ENCODE assay signal across 10 mouse cellular contexts in the genomic region with DNA sequence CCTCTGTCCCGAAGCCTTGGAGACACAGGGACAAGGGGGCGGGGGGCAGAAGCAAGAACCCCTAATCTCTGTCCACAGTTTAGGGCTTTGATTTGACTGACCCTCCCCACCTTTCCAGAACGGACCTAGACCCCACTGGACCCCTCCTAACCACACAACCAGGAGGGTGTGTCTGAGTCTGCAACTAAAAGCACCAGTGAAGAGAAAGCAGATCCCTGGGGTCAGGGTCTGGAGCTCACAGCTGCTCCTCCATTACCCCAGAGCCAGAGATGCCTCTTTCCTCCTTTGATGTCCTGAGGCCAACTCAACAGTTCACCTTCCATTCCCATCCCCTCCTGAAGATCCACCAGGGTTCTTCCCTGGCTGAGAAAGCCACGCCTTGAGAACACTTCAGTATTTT. TPM values are rescaled to one million over a fixed set of nuclear protein-coding genes. Genes with fewer than 3 reads are reported as not detected.
DNase-seq lines count a peak whose midpoint lies in the region; ATAC-seq and TF ChIP-seq lines count a peak whose summit lies in the region.
"Had no signal": no experiment of that assay in that cellular context is flagged by ENCODE, and none has a peak within 500 bp of the region (broad histone marks: within the 10 kb centered on the region; RNA-seq: fewer than 3 reads in every experiment).

No protein-coding gene starts in this region.

- H3K4me3 ChIP-seq in heart, adult 2 months: peak overlapping the region; percentile 77
- H3K4me3 ChIP-seq in ES-E14 (ENCODE audit: insufficient read depth in 1 of 2, low read depth in 1 of 2, low read length in 2 of 2, poor library complexity in 1 of 2, severe bottlenecking in 1 of 2): peak overlapping the region; percentile 91 to 97
- peak overlapping the region; percentile 97 for H3K4me3 ChIP-seq in hindbrain, embryonic 10.5 days

- H3K27ac ChIP-seq in heart, adult 2 months: peak overlapping the region; percentile 86; the same call in 1 of the 2 replicates
- H3K27ac ChIP-seq in ES-E14 (ENCODE audit: insufficient read depth, low read depth, low read length, poor library complexity, severe bottlenecking): no peak overlapping the region
- H3K27ac ChIP-seq in hindbrain, embryonic 10.5 days: peak overlapping the region; percentile 98

- no peaks in the 10 kb centered on the region for H3K27me3 ChIP-seq in heart, adult 2 months (ENCODE audit: control insufficient read depth, insufficient read depth, low read length)
- no peaks in the 10 kb centered on the region for H3K27me3 ChIP-seq in hindbrain, embryonic 10.5 days (ENCODE audit: insufficient read depth, poor library complexity, severe bottlenecking)

- H3K4me1 ChIP-seq in heart, adult 2 months (ENCODE audit: control insufficient read depth, insufficient read depth, low read length): peaks cover 12% of the 10 kb centered on the region
- peaks cover 0 to 16% of the 10 kb centered on the region in 2 experiments; a peak in 2 of 4 replicates for H3K4me1 ChIP-seq in ES-E14 (ENCODE audit: control insufficient read depth in 2 of 2, insufficient read depth in 2 of 2, low read length in 2 of 2, poor library complexity in 1 of 2)
- H3K4me1 ChIP-seq in hindbrain, embryonic 10.5 days (replicated peaks): peaks cover 49% of the 10 kb centered on the region

- 0 out of 2 replicates have a peak, but pooled peaks have one; percentile 6 for ATAC-seq in megakaryocyte-erythroid progenitor cell, adult 5-6 weeks (replicated peaks; ENCODE audit: low FRiP score, low TSS enrichment, poor library complexity, severe bottlenecking)

- H3K79me2 ChIP-seq in heart, adult 2 months (replicated peaks; ENCODE audit: control insufficient read depth, insufficient read depth, low read length): peaks cover 5% of the 10 kb centered on the region; the same call in 1 of the 2 replicates

- no peak for TF ChIP-seq POLR2A in heart, adult 2 months (IDR thresholded peaks at IDR 0.05; ENCODE audit: insufficient read depth, low read depth, low read length)

- no peak for TF ChIP-seq CTCF in heart, adult 2 months (IDR thresholded peaks at IDR 0.05)

- intact Hi-C loops in heart, adult 2 months (cut with DNase I): no loop called here

- 42% methylated on average over 4 of the region's 4 CpGs for WGBS in heart, adult 2 months
- 48% methylated on average over 4 of the region's 4 CpGs for WGBS in hindbrain, embryonic 10.5 days

- TF ChIP-seq EP300 in heart, adult 2 months (IDR thresholded peaks at IDR 0.05; ENCODE audit: insufficient read depth, low read depth, low read length): no peak

- in situ Hi-C loops in ES-E14 (cut with MboI; ENCODE audit: low sequenced_read_pairs in 2 of 2, unreplicated experiment in 2 of 2): no loop called here

- H3K9me3 ChIP-seq in ES-E14 (ENCODE audit: control insufficient read depth, insufficient read depth, low read depth, low read length): no peaks in the 10 kb centered on the region
- H3K9me3 ChIP-seq in hindbrain, embryonic 10.5 days: no peaks in the 10 kb centered on the region

- no peaks in the 10 kb centered on the region for H3K36me3 ChIP-seq in heart, adult 2 months (ENCODE audit: control insufficient read depth, insufficient read depth, low read length)
- no peaks in the 10 kb centered on the region; the same call in 1 of the 2 replicates for H3K36me3 ChIP-seq in ES-E14 (ENCODE audit: control insufficient read depth, insufficient read depth, low read length, poor library complexity, severe bottlenecking)
- 0 out of 2 replicates have a peak, but pooled peaks cover 15% of the 10 kb centered on the region for H3K36me3 ChIP-seq in hindbrain, embryonic 10.5 days

- H3K9ac ChIP-seq in heart, adult 2 months (ENCODE audit: low read depth, low read length): peak overlapping the region; percentile 98
- peak overlapping the region; percentile 95; the same call in 1 of the 2 replicates for H3K9ac ChIP-seq in ES-E14 (ENCODE audit: insufficient read depth, low read depth, low read length, poor library complexity, severe bottlenecking)

- no peak for DNase-seq in heart, adult 2 months
- DNase-seq in heart, adult 18-20 months: no peak
- no peak for DNase-seq in ES-E14 (ENCODE audit: low read depth, low spot score)
- peak; percentile 22 for DNase-seq in hindbrain, embryonic 10.5 days (ENCODE audit: low spot score)
- DNase-seq in right cerebral cortex, adult 18-20 months: no peak
- DNase-seq in adrenal gland, adult 8-10 months: no peak
- no peak for DNase-seq in thymus, postnatal 4 days

TF ChIP-seq in ES-E14, 5 proteins besides CTCF, POLR2A, EP300 and RAD21:
- no peak for TF ChIP-seq ZNF384 (IDR thresholded peaks at IDR 0.05; ENCODE audit: low read depth, low read length)
- no peak for TF ChIP-seq CHD2 (IDR thresholded peaks at IDR 0.05; ENCODE audit: low read depth, low read length)
- no peak for TF ChIP-seq MAFK (IDR thresholded peaks at IDR 0.05; ENCODE audit: insufficient read depth, low read depth, low read length)
- no peak for TF ChIP-seq ZC3H11A (IDR thresholded peaks at IDR 0.05; ENCODE audit: borderline replicate concordance, low read depth, low read length)
- no peak for TF ChIP-seq HCFC1 (IDR thresholded peaks at IDR 0.05; ENCODE audit: borderline replicate concordance, insufficient read depth, low read length)

RNA-seq across cellular contexts. Expression of a gene that starts 1.0 kb away (rescaled TPM):
- total RNA-seq in heart, adult 2 months (2021): 1 to 10 TPM; 7.2 to 7.9 TPM
- polyA plus RNA-seq in heart, adult 2 months (2012; rRNA removed): 11.6 and 12.1 TPM in 2 replicates
- total RNA-seq in heart, adult 18-20 months (2021): 1 to 10 TPM; 6.1 to 6.9 TPM
- total RNA-seq in ES-E14 (2012; rRNA removed): 58.0 and 91.2 TPM in 2 replicates
- 13.9 and 16.7 TPM in 2 replicates for polyA plus RNA-seq in hindbrain, embryonic 10.5 days (2016; fragmentation: Nextera tagmentation; extraction: Ambion mirVana)
- total RNA-seq in megakaryocyte-erythroid progenitor cell, adult 5-6 weeks (2014; fragmentation: Nextera tagmentation): 4.8 and 5.2 TPM in 2 replicates
- 3.8 and 5.0 TPM in 2 replicates for total RNA-seq in megakaryocyte-erythroid progenitor cell, adult 5-6 weeks (2017)
- total RNA-seq in adrenal gland, adult 8-10 months (2022): 10 to 100 TPM; 13.4 to 24.5 (median 18.0) TPM

RNA-seq across cellular contexts. Expression of a gene that starts 22.5 kb away (rescaled TPM):
- total RNA-seq in heart, adult 2 months (2021): not detected
- polyA plus RNA-seq in heart, adult 2 months (2012; rRNA removed): 0.12 and 0.14 TPM in 2 replicates
- under 1 TPM; 0.10 to 0.23 TPM for total RNA-seq in heart, adult 18-20 months (2021)
- 46.1 and 57.3 TPM in 2 replicates for total RNA-seq in ES-E14 (2012; rRNA removed)
- 42.3 and 57.1 TPM in 2 replicates for polyA plus RNA-seq in hindbrain, embryonic 10.5 days (2016; fragmentation: Nextera tagmentation; extraction: Ambion mirVana)
- 22.8 and 22.9 TPM in 2 replicates for total RNA-seq in megakaryocyte-erythroid progenitor cell, adult 5-6 weeks (2014; fragmentation: Nextera tagmentation)
- total RNA-seq in megakaryocyte-erythroid progenitor cell, adult 5-6 weeks (2017): 32.2 and 46.2 TPM in 2 replicates
- 1 to 10 TPM in 1 of 4 experiments, under 1 TPM in 2, not detected in 1; 0.42 to 1.2 (median 0.62) TPM for total RNA-seq in adrenal gland, adult 8-10 months (2022)

RNA-seq across cellular contexts. Expression of a gene that starts 22.7 kb away (rescaled TPM):
- total RNA-seq in heart, adult 2 months (2021): 10 to 100 TPM; 54.9 to 59.5 TPM
- 67.0 and 74.1 TPM in 2 replicates for polyA plus RNA-seq in heart, adult 2 months (2012; rRNA removed)
- 10 to 100 TPM; 60.9 to 62.7 TPM for total RNA-seq in heart, adult 18-20 months (2021)
- 37.2 and 56.3 TPM in 2 replicates for total RNA-seq in ES-E14 (2012; rRNA removed)
- polyA plus RNA-seq in hindbrain, embryonic 10.5 days (2016; fragmentation: Nextera tagmentation; extraction: Ambion mirVana): 133 and 157 TPM in 2 replicates
- total RNA-seq in megakaryocyte-erythroid progenitor cell, adult 5-6 weeks (2014; fragmentation: Nextera tagmentation): 79.7 and 90.4 TPM in 2 replicates
- 31.7 and 45.3 TPM in 2 replicates for total RNA-seq in megakaryocyte-erythroid progenitor cell, adult 5-6 weeks (2017)
- total RNA-seq in adrenal gland, adult 8-10 months (2022): 10 to 100 TPM; 71.9 to 79.9 (median 77.6) TPM

RNA-seq across cellular contexts. Expression of a gene that starts 28.0 kb away (rescaled TPM):
- not detected for total RNA-seq in heart, adult 2 months (2021)
- not detected in 2 replicates for polyA plus RNA-seq in heart, adult 2 months (2012; rRNA removed)
- not detected for total RNA-seq in heart, adult 18-20 months (2021)
- 0.18 TPM in 1 of 2 replicates, not detected in the other for total RNA-seq in ES-E14 (2012; rRNA removed)
- polyA plus RNA-seq in hindbrain, embryonic 10.5 days (2016; fragmentation: Nextera tagmentation; extraction: Ambion mirVana): not detected in 2 replicates
- total RNA-seq in megakaryocyte-erythroid progenitor cell, adult 5-6 weeks (2014; fragmentation: Nextera tagmentation): not detected in 2 replicates
- total RNA-seq in megakaryocyte-erythroid progenitor cell, adult 5-6 weeks (2017): not detected in 2 replicates
- not detected for total RNA-seq in adrenal gland, adult 8-10 months (2022)
- total RNA-seq: common myeloid progenitor, adult 5-6 weeks had no signal
- polyA plus RNA-seq: CD4-positive, CD25-positive, alpha-beta regulatory T cell, adult 4 months had no signal

RNA-seq across cellular contexts. Expression of a gene that starts 46.7 kb away (rescaled TPM):
- total RNA-seq in heart, adult 2 months (2021): 10 to 100 TPM; 31.5 to 32.0 TPM
- 25.3 and 31.9 TPM in 2 replicates for polyA plus RNA-seq in heart, adult 2 months (2012; rRNA removed)
- total RNA-seq in heart, adult 18-20 months (2021): 10 to 100 TPM; 32.0 to 32.6 TPM
- total RNA-seq in ES-E14 (2012; rRNA removed): 215 and 282 TPM in 2 replicates
- polyA plus RNA-seq in hindbrain, embryonic 10.5 days (2016; fragmentation: Nextera tagmentation; extraction: Ambion mirVana): 274 and 275 TPM in 2 replicates
- total RNA-seq in megakaryocyte-erythroid progenitor cell, adult 5-6 weeks (2014; fragmentation: Nextera tagmentation): 97.5 and 104 TPM in 2 replicates
- total RNA-seq in megakaryocyte-erythroid progenitor cell, adult 5-6 weeks (2017): 141 and 166 TPM in 2 replicates
- total RNA-seq in adrenal gland, adult 8-10 months (2022): 100 to 1,000 TPM in 2 of 4 experiments, 10 to 100 TPM in 2; 91.8 to 129 (median 106) TPM

Comparison
In these comparisons a context has a peak if more than half of its experiments do, and no peak if none do; other contexts are left out.
1. RNA of a gene that starts 22.5 kb away (total RNA-seq): 22.8 to 46.2 TPM in megakaryocyte-erythroid progenitor cell, adult 5-6 weeks and 46.1 to 57.3 TPM in ES-E14; 0.42 to 1.2 TPM in adrenal gland, adult 8-10 months, 0.10 to 0.23 TPM in heart, adult 18-20 months and not detected in heart, adult 2 months; every median in the first group is over 10 times any median in the second.
2. Peak in every context shown above with its lines, with median percentiles within 50 percentile points of each other: H3K4me3 ChIP-seq.